Mouse (Mus musculus) stomach, embryonic 16.5 days (tissue): ENCODE measurements at regions not wholly inside any gene's neighbourhood (a gene's known extent, or its start where the extent isn't known, plus 50 kb on each side); places are given as distances from the start of the nearest gene placed in this dataset.
"Not testable (repeated sequence)": the region's sequence is repeated elsewhere in the genome, so short reads cannot be mapped to it uniquely, and the experiment has no call there.

Experiments used
- ATAC-seq: fragments of 200-750 bp; cut with Nextera tagmentation; 2 replicates; pipeline ENCODE4 v1.8.0; 2017; ENCODE audit warnings: moderate number of reproducible peaks, moderate TSS enrichment; ENCODE audit not compliant: insufficient read depth, low FRiP score
- H3K27ac ChIP-seq: fragments of 300-500 bp; sonication (generic); 2 replicates; pipeline ENCODE4 v1.5.1; 2014; ENCODE audit warnings: low read length
- H3K27me3 ChIP-seq: fragments of 300-500 bp; sonication (generic); 2 replicates; pipeline ENCODE4 v1.6.1; 2014; ENCODE audit warnings: low read length, control low read depth, mixed read lengths; ENCODE audit not compliant: control insufficient read depth, insufficient read depth
- H3K36me3 ChIP-seq: fragments of 300-500 bp; sonication (generic); 2 replicates; pipeline ENCODE4 v1.6.1; 2014; ENCODE audit warnings: low read length; ENCODE audit not compliant: control insufficient read depth, insufficient read depth
- H3K4me1 ChIP-seq: fragments of 300-500 bp; sonication (generic); 2 replicates; pipeline ENCODE4 v1.6.1; 2014; ENCODE audit warnings: low read length, control low read depth, mixed read lengths; ENCODE audit not compliant: control insufficient read depth, insufficient read depth
- H3K4me2 ChIP-seq: fragments of 300-500 bp; sonication (generic); 2 replicates; pipeline ENCODE4 v1.6.1; 2014; ENCODE audit warnings: low read depth, low read length, mixed read lengths
- H3K4me3 ChIP-seq: fragments of 300-500 bp; sonication (generic); replicated peaks from 2 replicates; pipeline ENCODE4 v1.5.1; 2014; ENCODE audit warnings: mild to moderate bottlenecking, low read length
- H3K9ac ChIP-seq: fragments of 300-500 bp; sonication (generic); 2 replicates; pipeline ENCODE4 v1.6.1; 2014; ENCODE audit warnings: low read length
- H3K9me3 ChIP-seq: fragments of 300-500 bp; sonication (generic); replicated peaks from 2 replicates; pipeline ENCODE4 v1.6.1; 2016; ENCODE audit warnings: low read length, control low read depth; ENCODE audit not compliant: control insufficient read depth
- WGBS: fragments of 180-500 bp; shearing (Covaris S2); extraction: QIAGEN DNeasy Blood & Tissue Kit; methylation state at CpG from one replicate; pipeline ENCODE4 v1.1.7; 2014; 5-methylcytosine and 5-hydroxymethylcytosine counted together

DNA sequence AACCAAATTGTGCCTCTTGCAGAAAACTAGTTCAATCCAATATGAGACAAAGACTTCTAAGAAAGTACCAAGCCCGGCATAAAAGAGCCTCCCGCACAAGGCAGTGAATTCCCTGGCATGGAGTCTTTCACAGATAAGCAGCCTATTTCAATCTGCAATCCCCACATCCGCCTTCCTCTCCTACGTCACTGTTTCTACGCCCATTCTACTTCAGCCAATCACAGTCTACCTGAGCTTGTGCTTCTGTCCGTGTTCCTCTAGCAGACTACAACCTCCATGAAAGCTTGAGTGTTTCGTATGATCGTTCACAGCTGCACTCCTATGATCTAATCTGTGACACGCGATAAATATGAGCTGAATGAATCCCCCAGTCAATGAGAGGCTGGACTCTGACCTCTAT, 155.6 kb upstream of the Ipo5 start:
- no peak; the same call in 1 of the 2 replicates for ATAC-seq
- 63% methylated on average over 10 of the region's 10 CpGs for WGBS
- no peak overlapping the region for H3K27ac ChIP-seq
- H3K4me1 ChIP-seq, result no peaks in the 10 kb centered on the region
- no peak overlapping the region for H3K4me2 ChIP-seq
- no peak overlapping the region for H3K9ac ChIP-seq
- no peaks in the 10 kb centered on the region for H3K9me3 ChIP-seq
- H3K27me3 ChIP-seq, result no peaks in the 10 kb centered on the region
- no peak overlapping the region for H3K4me3 ChIP-seq
- H3K36me3 ChIP-seq, result no peaks in the 10 kb centered on the region

DNA sequence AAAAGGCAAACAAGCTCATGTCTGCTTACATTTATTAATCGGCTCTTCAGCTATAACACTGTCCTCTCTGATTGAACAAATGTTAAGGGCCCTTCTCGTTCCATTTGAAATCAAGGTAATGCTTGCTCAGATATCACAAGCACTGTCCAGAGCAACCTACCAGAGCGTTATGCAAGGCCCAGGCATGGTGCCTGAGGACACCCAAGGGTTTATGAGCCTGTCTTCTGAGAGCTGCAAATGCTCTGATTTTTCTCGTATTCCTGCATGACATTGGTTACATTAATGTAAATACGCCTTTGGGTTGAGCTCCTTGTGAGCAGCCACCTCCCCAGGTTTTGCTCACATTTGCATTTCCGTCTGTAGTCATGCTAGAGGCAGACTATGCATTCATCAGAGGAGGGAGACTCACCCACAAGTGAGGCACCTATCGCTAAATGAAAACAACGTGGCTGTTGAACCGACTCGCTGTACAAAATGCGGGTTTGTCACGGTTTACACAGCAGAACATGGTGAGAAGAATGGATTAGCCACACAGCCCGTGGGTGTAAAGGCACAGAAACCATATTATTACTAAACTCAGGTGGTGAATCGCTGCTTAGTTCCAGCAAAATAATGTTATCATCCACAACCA, 152.7 kb upstream of the Ipo5 start:
- H3K4me1 ChIP-seq, result no peaks in the 10 kb centered on the region
- WGBS, result 70% methylated on average over 14 of the region's 14 CpGs
- H3K27ac ChIP-seq, result no peak overlapping the region
- H3K9ac ChIP-seq, result no peak overlapping the region
- ATAC-seq, result no peak
- H3K36me3 ChIP-seq, result no peaks in the 10 kb centered on the region
- H3K4me3 ChIP-seq, result no peak overlapping the region
- no peak overlapping the region for H3K4me2 ChIP-seq
- H3K9me3 ChIP-seq, result no peaks in the 10 kb centered on the region
- no peaks in the 10 kb centered on the region for H3K27me3 ChIP-seq

DNA sequence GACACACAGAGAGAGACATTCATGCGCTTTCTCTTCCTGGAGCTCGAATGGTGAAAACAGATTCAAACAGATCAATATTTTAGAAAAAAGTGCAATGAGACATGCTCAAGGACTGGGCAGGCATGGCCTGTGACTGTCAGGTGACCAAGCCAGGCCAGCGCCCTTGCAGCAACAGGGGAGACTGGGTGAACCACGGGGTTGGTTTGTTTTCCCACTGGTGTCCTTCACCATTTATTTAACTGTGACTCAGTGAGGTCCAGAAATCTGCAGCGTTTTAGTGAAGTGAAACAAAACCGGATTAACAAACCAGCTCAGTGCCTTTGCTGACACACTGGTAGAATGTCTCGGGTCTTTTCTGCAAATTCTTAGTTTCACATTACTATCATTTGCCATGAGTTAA, 148.9 kb upstream of the Ipo5 start:
- ATAC-seq, result peak; percentile 63; the same call in 1 of the 2 replicates

GRCm38 (mm10) chr14:120762733-120763132, 148.3 kb upstream of the Ipo5 start:
- H3K27ac ChIP-seq, result peak overlapping the region; percentile 34; the same call in 1 of the 2 replicates
- no peak overlapping the region for H3K9ac ChIP-seq
- no peaks in the 10 kb centered on the region for H3K9me3 ChIP-seq
- no peak overlapping the region for H3K4me3 ChIP-seq
- 0 out of 2 replicates have a peak, but pooled peaks have one; percentile 27 for ATAC-seq
- H3K4me2 ChIP-seq, result peak overlapping the region; percentile 23; the same call in 1 of the 2 replicates
- H3K27me3 ChIP-seq, result no peaks in the 10 kb centered on the region
- no peaks in the 10 kb centered on the region for H3K36me3 ChIP-seq
- WGBS, result 68% methylated on average over 11 of the region's 11 CpGs
- H3K4me1 ChIP-seq, result 0 out of 2 replicates have a peak, but pooled peaks cover 5% of the 10 kb centered on the region

More for the DNA sequence above, 148.9 kb upstream of the Ipo5 start:
- Histone ChIP-seq H3K4me1 (0 out of 2 replicates have a peak, but pooled peaks cover 5% of the 10 kb centered on the region), H3K9ac (no peak overlapping the region), H3K36me3 (no peaks in the 10 kb centered on the region), H3K4me2 (peak overlapping the region; percentile 23), H3K27me3 (no peaks in the 10 kb centered on the region), H3K9me3 (no peaks in the 10 kb centered on the region), H3K27ac (0 out of 2 replicates have a peak overlapping the region, but pooled peaks have one; percentile 43), H3K4me3 (no peak overlapping the region)
- WGBS, result 51% methylated on average over 7 of the region's 7 CpGs

DNA sequence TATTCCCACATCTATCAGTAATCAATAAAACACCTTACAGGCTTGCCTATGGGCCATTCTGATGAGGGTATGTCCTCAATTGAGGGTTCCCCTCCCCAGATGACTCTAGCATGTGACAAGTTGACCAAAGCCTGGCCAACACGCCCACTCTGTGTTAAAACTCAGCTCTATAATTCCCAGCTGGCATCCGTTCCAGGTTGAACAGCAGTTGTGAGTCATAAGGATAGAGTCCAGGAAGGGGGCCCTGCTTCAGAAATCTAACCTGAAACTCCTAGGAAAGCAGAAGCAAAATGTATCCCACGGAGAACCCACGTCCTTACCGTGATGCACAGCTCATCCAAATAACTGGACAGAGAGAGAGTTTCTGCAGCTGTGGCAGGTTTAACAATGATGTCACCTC, 147.2 kb upstream of the Ipo5 start:
- Histone ChIP-seq H3K9me3 (no peaks in the 10 kb centered on the region), H3K4me3 (no peak overlapping the region), H3K4me2 (no peak overlapping the region), H3K4me1 (0 out of 2 replicates have a peak, but pooled peaks cover 5% of the 10 kb centered on the region), H3K36me3 (no peaks in the 10 kb centered on the region), H3K27ac (no peak overlapping the region), H3K9ac (no peak overlapping the region), H3K27me3 (no peaks in the 10 kb centered on the region)
- 0 out of 2 replicates have a peak, but pooled peaks have one; percentile 28 for ATAC-seq
- WGBS, result 65% methylated on average over 5 of the region's 5 CpGs

GRCm38 (mm10) chr14:120764386-120764785, 146.6 kb upstream of the Ipo5 start:
- WGBS, result 64% methylated on average over 3 of the region's 3 CpGs
- Histone ChIP-seq H3K4me2 (no peak overlapping the region), H3K4me1 (0 out of 2 replicates have a peak, but pooled peaks cover 5% of the 10 kb centered on the region)

GRCm38 (mm10) chr14:120766451-120766850, 144.6 kb upstream of the Ipo5 start:
- Histone ChIP-seq H3K9ac (no peak overlapping the region), H3K4me2 (no peak overlapping the region), H3K9me3 (no peaks in the 10 kb centered on the region), H3K4me3 (no peak overlapping the region), H3K4me1 (0 out of 2 replicates have a peak, but pooled peaks cover 5% of the 10 kb centered on the region), H3K27ac (no peak overlapping the region), H3K27me3 (no peaks in the 10 kb centered on the region), H3K36me3 (no peaks in the 10 kb centered on the region)
- no peak for ATAC-seq
- WGBS, result 83% methylated on average over 5 of the region's 5 CpGs

More at GRCm38 (mm10) chr14:120764386-120764785, 146.6 kb upstream of the Ipo5 start:
- Histone ChIP-seq H3K36me3 (no peaks in the 10 kb centered on the region), H3K9ac (no peak overlapping the region), H3K27me3 (no peaks in the 10 kb centered on the region), H3K27ac (no peak overlapping the region), H3K9me3 (no peaks in the 10 kb centered on the region), H3K4me3 (no peak overlapping the region)
- no peak for ATAC-seq

DNA sequence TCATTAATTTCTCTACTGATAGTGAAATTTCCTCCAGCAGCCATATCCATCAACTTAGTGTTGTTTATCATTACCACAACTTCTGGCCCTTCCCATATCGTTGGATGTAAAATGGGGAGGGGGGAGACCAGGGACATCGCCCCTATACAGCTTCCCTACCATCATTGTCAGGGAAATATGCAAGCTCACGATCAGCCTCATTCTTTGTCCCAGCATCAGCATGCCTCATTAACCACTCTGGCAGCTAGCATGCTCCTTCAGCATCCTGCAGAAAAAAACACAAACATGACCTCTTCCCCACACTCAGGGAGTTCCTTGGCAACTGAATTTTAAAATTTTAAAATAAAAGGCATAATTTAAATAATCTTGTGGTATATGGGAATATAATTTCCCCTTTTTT, 140.4 kb upstream of the Ipo5 start:
- Histone ChIP-seq H3K27me3 (no peaks in the 10 kb centered on the region), H3K4me3 (no peak overlapping the region), H3K4me1 (no peaks in the 10 kb centered on the region), H3K27ac (no peak overlapping the region), H3K36me3 (no peaks in the 10 kb centered on the region), H3K4me2 (no peak overlapping the region), H3K9ac (no peak overlapping the region), H3K9me3 (no peaks in the 10 kb centered on the region)
- ATAC-seq, result no peak
- WGBS, result 77% methylated on average over 3 of the region's 3 CpGs

DNA sequence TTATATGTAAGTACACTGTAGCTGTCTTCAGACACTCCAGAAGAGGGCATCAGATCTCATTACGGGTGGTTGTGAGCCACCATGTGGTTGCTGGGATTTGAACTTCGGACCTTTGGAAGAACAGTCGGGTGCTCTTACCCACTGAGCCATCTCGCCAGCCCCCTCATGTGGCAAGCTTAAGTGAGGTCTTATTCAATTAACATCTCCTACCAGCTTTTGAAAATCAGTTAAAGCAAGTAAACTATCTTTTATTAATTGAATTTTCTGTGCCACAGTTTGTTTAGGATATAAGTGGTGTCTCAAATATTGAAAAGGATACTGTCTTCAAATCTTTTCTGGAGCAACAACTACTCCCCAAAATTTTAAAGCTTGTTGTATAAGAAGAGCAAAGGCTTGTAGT, 138.0 kb upstream of the Ipo5 start:
- 77% methylated on average over 3 of the region's 4 CpGs for WGBS
- not testable (repeated sequence) for H3K4me3 ChIP-seq, H3K36me3 ChIP-seq, ATAC-seq, H3K27me3 ChIP-seq, H3K4me1 ChIP-seq, H3K9ac ChIP-seq, H3K9me3 ChIP-seq, H3K4me2 ChIP-seq, H3K27ac ChIP-seq
